In the genomic region with DNA sequence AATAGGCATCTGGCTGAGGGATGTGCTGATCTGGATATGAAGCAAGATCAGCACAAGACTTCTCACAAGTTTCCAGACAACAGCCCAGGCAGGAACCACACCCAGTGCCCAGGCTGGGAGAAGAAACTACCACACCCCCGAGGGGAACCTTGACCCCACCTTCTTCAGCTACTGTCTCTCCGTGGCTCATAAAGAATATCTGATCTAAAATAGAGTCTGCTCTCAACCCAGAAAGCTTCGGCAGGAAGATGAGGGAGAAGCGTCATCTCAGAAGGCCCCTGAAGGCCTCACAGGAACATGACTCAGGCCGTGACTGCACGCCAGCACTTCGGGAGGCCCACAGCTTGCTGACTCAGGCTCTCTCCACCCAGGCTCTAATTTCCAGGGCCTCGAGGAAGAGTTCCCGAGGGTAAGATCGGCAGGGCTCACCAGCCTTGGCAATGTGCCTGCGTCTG, we compare ENCODE assay signal across 8 mouse cellular contexts. TPM values are rescaled to one million over a fixed set of nuclear protein-coding genes. Genes with fewer than 3 reads are reported as not detected.
DNase-seq lines count a peak whose midpoint lies in the region; ATAC-seq and TF ChIP-seq lines count a peak whose summit lies in the region.

No protein-coding gene starts in this region.

- peaks cover 4% of the 10 kb centered on the region; the same call in 1 of the 2 replicates for H3K4me1 ChIP-seq in cerebellum, adult 2 months (ENCODE audit: control insufficient read depth, insufficient read depth, low read length)
- peaks cover 38% of the 10 kb centered on the region for H3K4me1 ChIP-seq in liver, postnatal 0 days (ENCODE audit: insufficient read depth)
- peaks cover 11% of the 10 kb centered on the region for H3K4me1 ChIP-seq in stomach, postnatal 0 days (replicated peaks; ENCODE audit: control insufficient read depth, insufficient read depth)
- H3K4me1 ChIP-seq in forebrain, embryonic 16.5 days (replicated peaks; ENCODE audit: control insufficient read depth, insufficient read depth, low read length), result no peaks in the 10 kb centered on the region

- no peak overlapping the region for H3K27ac ChIP-seq in cerebellum, adult 2 months (ENCODE audit: insufficient read depth, low read length)
- H3K27ac ChIP-seq in liver, postnatal 0 days (ENCODE audit: low read depth), result peak overlapping the region; percentile 92
- peak overlapping the region; percentile 85 for H3K27ac ChIP-seq in stomach, postnatal 0 days (replicated peaks)
- H3K27ac ChIP-seq in forebrain, embryonic 16.5 days (ENCODE audit: low read length), result no peak overlapping the region

- H3K4me3 ChIP-seq in cerebellum, adult 2 months (replicated peaks; ENCODE audit: insufficient read depth, low read depth, low read length), result no peak overlapping the region
- H3K4me3 ChIP-seq in liver, postnatal 0 days (ENCODE audit: low read depth, low read length), result peak overlapping the region; percentile 4
- no peak overlapping the region for H3K4me3 ChIP-seq in stomach, postnatal 0 days (ENCODE audit: low read depth, low read length)
- no peak overlapping the region for H3K4me3 ChIP-seq in forebrain, embryonic 16.5 days (replicated peaks; ENCODE audit: low read length)

- ATAC-seq in liver, postnatal 0 days, result peak; percentile 88
- ATAC-seq in stomach, postnatal 0 days (ENCODE audit: low FRiP score, low TSS enrichment), result peak; percentile 81
- no peak for ATAC-seq in forebrain, embryonic 16.5 days

- WGBS in cerebellum, adult 2 months, result 38% methylated on average over 11 of the region's 11 CpGs
- 26% methylated on average over 11 of the region's 11 CpGs for WGBS in liver, postnatal 0 days (ENCODE audit: insufficient replicate concordance)
- WGBS in stomach, postnatal 0 days, result 13% methylated on average over 11 of the region's 11 CpGs
- WGBS in forebrain, embryonic 16.5 days, result 74% methylated on average over 11 of the region's 11 CpGs

- peak overlapping the region; percentile 39 for H3K4me2 ChIP-seq in liver, postnatal 0 days (ENCODE audit: low read depth, low read length)
- no peak overlapping the region for H3K4me2 ChIP-seq in stomach, postnatal 0 days (replicated peaks; ENCODE audit: low read depth)
- no peak overlapping the region for H3K4me2 ChIP-seq in forebrain, embryonic 16.5 days (ENCODE audit: low read length)

- no peaks in the 10 kb centered on the region for H3K27me3 ChIP-seq in cerebellum, adult 2 months (ENCODE audit: control insufficient read depth, insufficient read depth, low read length)
- H3K27me3 ChIP-seq in liver, postnatal 0 days (ENCODE audit: insufficient read depth, low read length), result no peaks in the 10 kb centered on the region
- H3K27me3 ChIP-seq in stomach, postnatal 0 days (ENCODE audit: control insufficient read depth, insufficient read depth, low read length), result no peaks in the 10 kb centered on the region
- H3K27me3 ChIP-seq in forebrain, embryonic 16.5 days (replicated peaks; ENCODE audit: control insufficient read depth, insufficient read depth, low read length), result no peaks in the 10 kb centered on the region

- H3K9me3 ChIP-seq in liver, postnatal 0 days (ENCODE audit: low read length), result no peaks in the 10 kb centered on the region
- no peaks in the 10 kb centered on the region for H3K9me3 ChIP-seq in stomach, postnatal 0 days (ENCODE audit: control insufficient read depth, low read length)
- no peaks in the 10 kb centered on the region for H3K9me3 ChIP-seq in forebrain, embryonic 16.5 days (ENCODE audit: control insufficient read depth, low read length)

- no peak for TF ChIP-seq POLR2A in cerebellum, adult 2 months (IDR thresholded peaks at IDR 0.05; ENCODE audit: borderline replicate concordance, insufficient read depth, low read length)

- TF ChIP-seq EP300 in liver, postnatal 0 days (IDR thresholded peaks at IDR 0.05; ENCODE audit: low read depth), result no peak
- no peak for TF ChIP-seq EP300 in stomach, postnatal 0 days (optimal IDR thresholded peaks at IDR 0.05)

- intact Hi-C loops in gastrocnemius, postnatal 14 days (cut with DNase I; ENCODE audit: low total_unique reads), result no loop called here

- peak overlapping the region; percentile 50 for H3K9ac ChIP-seq in liver, postnatal 0 days (replicated peaks)
- no peak overlapping the region for H3K9ac ChIP-seq in stomach, postnatal 0 days (ENCODE audit: low read length)
- no peak overlapping the region for H3K9ac ChIP-seq in forebrain, embryonic 16.5 days (replicated peaks; ENCODE audit: low read depth, low read length)

- no peaks in the 10 kb centered on the region for H3K36me3 ChIP-seq in liver, postnatal 0 days (replicated peaks; ENCODE audit: insufficient read depth, low read length)
- no peaks in the 10 kb centered on the region for H3K36me3 ChIP-seq in stomach, postnatal 0 days (ENCODE audit: control insufficient read depth, insufficient read depth, low read length)
- no peaks in the 10 kb centered on the region for H3K36me3 ChIP-seq in forebrain, embryonic 16.5 days (ENCODE audit: control insufficient read depth, insufficient read depth)

- TF ChIP-seq CTCF in cerebellum, adult 2 months (IDR thresholded peaks at IDR 0.05; ENCODE audit: borderline replicate concordance, insufficient read depth, low read depth, low read length), result no peak
- no peak for TF ChIP-seq CTCF in liver, postnatal 0 days (IDR thresholded peaks at IDR 0.05; ENCODE audit: low read depth)
- TF ChIP-seq CTCF in stomach, postnatal 0 days (IDR thresholded peaks at IDR 0.05; ENCODE audit: low read depth), result no peak

- peak; percentile 10 to 15 for DNase-seq in cerebellum, adult 2 months
- DNase-seq in cerebellum, adult 9-11 months, result no peak
- DNase-seq in adrenal gland, adult 2 months, result peak; percentile 92
- peak; percentile 87 for DNase-seq in gastrocnemius, postnatal 14 days
- DNase-seq in kidney, adult 11 months, result peak; percentile 44
- DNase-seq in liver, postnatal 0 days, result peak; percentile 64
- DNase-seq in stomach, postnatal 0 days (ENCODE audit: low spot score), result peak; percentile 72

RNA-seq across cellular contexts. Expression of gene Col18a1, which starts 44.8 kb away (rescaled TPM):
- 45.7 and 52.8 TPM in 2 replicates for polyA plus RNA-seq in cerebellum, adult 2 months (2012; rRNA removed)
- total RNA-seq in adrenal gland, adult 2 months (2021), result 10 to 100 TPM; 26.7 to 40.0 TPM
- 75.8 and 78.8 TPM in 2 replicates for polyA plus RNA-seq in adrenal gland, adult 2 months (2012; rRNA removed)
- 10 to 100 TPM; 20.2 to 24.5 TPM for total RNA-seq in gastrocnemius, postnatal 14 days (2021)
- 137 and 167 TPM in 2 replicates for polyA plus RNA-seq in liver, postnatal 0 days (2015; fragmentation: Nextera tagmentation; extraction: Ambion mirVana)
- polyA plus RNA-seq in stomach, postnatal 0 days (2015; fragmentation: Nextera tagmentation; extraction: Ambion mirVana), result 26.3 and 26.6 TPM in 2 replicates
- 21.7 and 26.2 TPM in 2 replicates for polyA plus RNA-seq in forebrain, embryonic 16.5 days (2015; fragmentation: Nextera tagmentation; extraction: Ambion mirVana)

RNA-seq across cellular contexts. Expression of gene Pofut2, which starts 47.9 kb away (rescaled TPM):
- polyA plus RNA-seq in cerebellum, adult 2 months (2012; rRNA removed), result 44.9 and 45.2 TPM in 2 replicates
- total RNA-seq in adrenal gland, adult 2 months (2021), result 10 to 100 TPM; 73.0 to 87.9 TPM
- 107 and 117 TPM in 2 replicates for polyA plus RNA-seq in adrenal gland, adult 2 months (2012; rRNA removed)
- 10 to 100 TPM; 26.8 to 31.7 TPM for total RNA-seq in gastrocnemius, postnatal 14 days (2021)
- polyA plus RNA-seq in liver, postnatal 0 days (2015; fragmentation: Nextera tagmentation; extraction: Ambion mirVana), result 16.4 and 17.2 TPM in 2 replicates
- polyA plus RNA-seq in stomach, postnatal 0 days (2015; fragmentation: Nextera tagmentation; extraction: Ambion mirVana), result 50.7 and 54.0 TPM in 2 replicates
- polyA plus RNA-seq in forebrain, embryonic 16.5 days (2015; fragmentation: Nextera tagmentation; extraction: Ambion mirVana), result 47.3 and 50.5 TPM in 2 replicates

Comparison
In these comparisons a context has a peak if more than half of its experiments do, and no peak if none do; other contexts are left out.
1. H3K27ac ChIP-seq: peak in liver, postnatal 0 days (single experiment) and stomach, postnatal 0 days (single experiment); none in cerebellum, adult 2 months (single experiment) and forebrain, embryonic 16.5 days (single experiment).